Mouse (Mus musculus): ENCODE measurements at regions not wholly inside any gene's neighbourhood (a gene's known extent, or its start where the extent isn't known, plus 50 kb on each side); places are given as distances from the start of the nearest gene placed in this dataset.

GRCm38 (mm10) chr5:73823421-73823820 is 172.2 kb downstream of the Spata18 start:
- Histone ChIP-seq H3K36me3 (ENCODE audit: insufficient read depth, low read length) (no peaks in the 10 kb centered on the region), H3K4me2 (ENCODE audit: low read depth, low read length, poor library complexity, severe bottlenecking) (no peak overlapping the region), H3K4me3 (ENCODE audit: low read depth, low read length) (no peak overlapping the region), H3K27me3 (ENCODE audit: insufficient read depth, low read length) (no peaks in the 10 kb centered on the region), H3K27ac (ENCODE audit: low read depth, low read length) (no peak overlapping the region), H3K9ac (replicated peaks; ENCODE audit: low read length, poor library complexity, severe bottlenecking) (no peak overlapping the region), H3K9me3 (ENCODE audit: low read length) (no peaks in the 10 kb centered on the region), H3K4me1 (ENCODE audit: insufficient read depth, low read length) (no peaks in the 10 kb centered on the region)
- WGBS: 85% methylated on average over 5 of the region's 5 CpGs
- ATAC-seq (ENCODE audit: low FRiP score): no peak
- DNase-seq (ENCODE audit: low spot score): no peak
- TF ChIP-seq CTCF (IDR thresholded peaks at IDR 0.05): no peak

GRCm38 (mm10) chr5:73826941-73827340 is 175.8 kb downstream of the Spata18 start:
- Histone ChIP-seq H3K9ac (replicated peaks; ENCODE audit: low read length, poor library complexity, severe bottlenecking) (no peak overlapping the region), H3K4me1 (ENCODE audit: insufficient read depth, low read length) (no peaks in the 10 kb centered on the region), H3K36me3 (ENCODE audit: insufficient read depth, low read length) (no peaks in the 10 kb centered on the region), H3K27ac (ENCODE audit: low read depth, low read length) (no peak overlapping the region), H3K9me3 (ENCODE audit: low read length) (no peaks in the 10 kb centered on the region), H3K27me3 (ENCODE audit: insufficient read depth, low read length) (no peaks in the 10 kb centered on the region), H3K4me3 (ENCODE audit: low read depth, low read length) (no peak overlapping the region), H3K4me2 (ENCODE audit: low read depth, low read length, poor library complexity, severe bottlenecking) (no peak overlapping the region)
- no peak for DNase-seq (ENCODE audit: low spot score)
- no peak for TF ChIP-seq CTCF (IDR thresholded peaks at IDR 0.05)
- ATAC-seq (ENCODE audit: low FRiP score): no peak
- WGBS: 81% methylated on average over 4 of the region's 4 CpGs

- Histone ChIP-seq H3K4me1 (ENCODE audit: insufficient read depth, low read length) (no peaks in the 10 kb centered on the region), H3K27me3 (ENCODE audit: insufficient read depth, low read length) (no peaks in the 10 kb centered on the region), H3K9me3 (ENCODE audit: low read length) (no peaks in the 10 kb centered on the region), H3K4me3 (ENCODE audit: low read depth, low read length) (no peak overlapping the region), H3K4me2 (ENCODE audit: low read depth, low read length, poor library complexity, severe bottlenecking) (no peak overlapping the region), H3K27ac (ENCODE audit: low read depth, low read length) (no peak overlapping the region), H3K36me3 (ENCODE audit: insufficient read depth, low read length) (no peaks in the 10 kb centered on the region), H3K9ac (replicated peaks; ENCODE audit: low read length, poor library complexity, severe bottlenecking) (no peak overlapping the region)
- 74% methylated on average over 1 of the region's 1 CpGs for WGBS
- DNase-seq (ENCODE audit: low spot score) (no peak), ATAC-seq (ENCODE audit: low FRiP score) (no peak)
- no peak for TF ChIP-seq CTCF (IDR thresholded peaks at IDR 0.05)
Observed at GRCm38 (mm10) chr5:73833721-73834120, 182.5 kb downstream of the Spata18 start.

- TF ChIP-seq CTCF (IDR thresholded peaks at IDR 0.05): no peak
- ATAC-seq (ENCODE audit: low FRiP score) (no peak), DNase-seq (ENCODE audit: low spot score) (no peak)
- H3K27me3 ChIP-seq (ENCODE audit: insufficient read depth, low read length): no peaks in the 10 kb centered on the region
- H3K9me3 ChIP-seq (ENCODE audit: low read length): no peaks in the 10 kb centered on the region
- H3K4me2 ChIP-seq (ENCODE audit: low read depth, low read length, poor library complexity, severe bottlenecking): no peak overlapping the region
- H3K9ac ChIP-seq (replicated peaks; ENCODE audit: low read length, poor library complexity, severe bottlenecking): no peak overlapping the region
- H3K4me1 ChIP-seq (ENCODE audit: insufficient read depth, low read length): no peaks in the 10 kb centered on the region
- no peak overlapping the region for H3K4me3 ChIP-seq (ENCODE audit: low read depth, low read length)
- H3K36me3 ChIP-seq (ENCODE audit: insufficient read depth, low read length): no peaks in the 10 kb centered on the region
- 93% methylated on average over 3 of the region's 3 CpGs for WGBS
- no peak overlapping the region for H3K27ac ChIP-seq (ENCODE audit: low read depth, low read length)
Observed at GRCm38 (mm10) chr5:73843776-73844175, 192.6 kb downstream of the Spata18 start.

GRCm38 (mm10) chr5:73846096-73846782 is 195.1 kb downstream of the Spata18 start:
- TF ChIP-seq CTCF (IDR thresholded peaks at IDR 0.05): no peak
- H3K4me3 ChIP-seq (ENCODE audit: low read depth, low read length): no peak overlapping the region
- H3K36me3 ChIP-seq (ENCODE audit: insufficient read depth, low read length): no peaks in the 10 kb centered on the region
- no peak for ATAC-seq (ENCODE audit: low FRiP score)
- peak; percentile 14 for DNase-seq (ENCODE audit: low spot score)
- H3K27ac ChIP-seq (ENCODE audit: low read depth, low read length): no peak overlapping the region
- H3K4me2 ChIP-seq (ENCODE audit: low read depth, low read length, poor library complexity, severe bottlenecking): no peak overlapping the region
- H3K9me3 ChIP-seq (ENCODE audit: low read length): no peaks in the 10 kb centered on the region
- no peaks in the 10 kb centered on the region for H3K27me3 ChIP-seq (ENCODE audit: insufficient read depth, low read length)
- no peaks in the 10 kb centered on the region for H3K4me1 ChIP-seq (ENCODE audit: insufficient read depth, low read length)
- no peak overlapping the region for H3K9ac ChIP-seq (replicated peaks; ENCODE audit: low read length, poor library complexity, severe bottlenecking)
- WGBS: 77% methylated on average over 12 of the region's 12 CpGs

- no peak overlapping the region for H3K9ac ChIP-seq (replicated peaks; ENCODE audit: low read length, poor library complexity, severe bottlenecking)
- no peaks in the 10 kb centered on the region for H3K27me3 ChIP-seq (ENCODE audit: insufficient read depth, low read length)
- no peak overlapping the region for H3K27ac ChIP-seq (ENCODE audit: low read depth, low read length)
- ATAC-seq (ENCODE audit: low FRiP score) (no peak), DNase-seq (ENCODE audit: low spot score) (no peak)
- H3K4me3 ChIP-seq (ENCODE audit: low read depth, low read length): no peak overlapping the region
- no peak overlapping the region for H3K4me2 ChIP-seq (ENCODE audit: low read depth, low read length, poor library complexity, severe bottlenecking)
- no peaks in the 10 kb centered on the region for H3K36me3 ChIP-seq (ENCODE audit: insufficient read depth, low read length)
- H3K4me1 ChIP-seq (ENCODE audit: insufficient read depth, low read length): no peaks in the 10 kb centered on the region
- 50% methylated on average over 6 of the region's 6 CpGs for WGBS
- no peaks in the 10 kb centered on the region for H3K9me3 ChIP-seq (ENCODE audit: low read length)
- TF ChIP-seq CTCF (IDR thresholded peaks at IDR 0.05): no peak
Observed at GRCm38 (mm10) chr5:73846783-73847151, 195.6 kb downstream of the Spata18 start.
